Mouse (Mus musculus): ENCODE measurements around the gene Zcwpw1. TPM values are rescaled to one million over a fixed set of nuclear protein-coding genes. Genes with fewer than 3 reads are reported as not detected.

Zcwpw1 gene
- polyA plus RNA-seq, 1 experiment from 2014 or later = 27.4 TPM

DNA sequence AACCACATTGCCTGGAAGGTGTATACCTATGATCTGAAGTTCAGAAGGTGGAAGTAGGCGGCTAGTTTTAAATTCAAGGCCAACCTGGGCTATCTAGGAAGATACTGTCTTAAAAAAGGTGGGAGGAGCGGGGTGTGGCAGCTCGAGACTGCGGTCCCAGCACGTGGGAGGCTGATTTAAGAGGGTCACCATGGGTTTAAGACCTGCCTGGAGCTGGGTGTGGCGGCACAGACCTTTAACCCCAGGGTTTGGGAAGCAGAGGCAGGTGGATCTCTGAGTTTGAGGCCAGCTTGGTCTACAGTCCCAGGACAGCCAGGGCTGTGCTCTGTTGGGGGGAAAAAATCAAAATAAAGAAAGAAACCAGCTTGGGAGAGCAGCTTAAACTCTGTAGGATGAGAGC, 35.6 kb upstream of the Zcwpw1 start:
- peaks cover 49% of the 10 kb centered on the region for H3K36me3 ChIP-seq (ENCODE audit: control insufficient read depth, insufficient read depth, low read length)
- no peak overlapping the region for H3K4me2 ChIP-seq (replicated peaks; ENCODE audit: low read depth, low read length)
- peaks cover 27% of the 10 kb centered on the region for H3K4me1 ChIP-seq (ENCODE audit: control insufficient read depth, insufficient read depth, low read length)
- H3K27me3 ChIP-seq (ENCODE audit: control insufficient read depth, insufficient read depth, low read length) = no peaks in the 10 kb centered on the region
- no peak overlapping the region for H3K4me3 ChIP-seq (ENCODE audit: low read length)
- no peak overlapping the region for H3K9ac ChIP-seq (ENCODE audit: low read depth, low read length)
- H3K27ac ChIP-seq (ENCODE audit: low read depth, low read length) = no peak overlapping the region
- 90% methylated on average over 6 of the region's 6 CpGs for WGBS
- H3K9me3 ChIP-seq (ENCODE audit: control insufficient read depth, low read length) = no peaks in the 10 kb centered on the region
- ATAC-seq (ENCODE audit: low FRiP score, low TSS enrichment) = no peak

DNA sequence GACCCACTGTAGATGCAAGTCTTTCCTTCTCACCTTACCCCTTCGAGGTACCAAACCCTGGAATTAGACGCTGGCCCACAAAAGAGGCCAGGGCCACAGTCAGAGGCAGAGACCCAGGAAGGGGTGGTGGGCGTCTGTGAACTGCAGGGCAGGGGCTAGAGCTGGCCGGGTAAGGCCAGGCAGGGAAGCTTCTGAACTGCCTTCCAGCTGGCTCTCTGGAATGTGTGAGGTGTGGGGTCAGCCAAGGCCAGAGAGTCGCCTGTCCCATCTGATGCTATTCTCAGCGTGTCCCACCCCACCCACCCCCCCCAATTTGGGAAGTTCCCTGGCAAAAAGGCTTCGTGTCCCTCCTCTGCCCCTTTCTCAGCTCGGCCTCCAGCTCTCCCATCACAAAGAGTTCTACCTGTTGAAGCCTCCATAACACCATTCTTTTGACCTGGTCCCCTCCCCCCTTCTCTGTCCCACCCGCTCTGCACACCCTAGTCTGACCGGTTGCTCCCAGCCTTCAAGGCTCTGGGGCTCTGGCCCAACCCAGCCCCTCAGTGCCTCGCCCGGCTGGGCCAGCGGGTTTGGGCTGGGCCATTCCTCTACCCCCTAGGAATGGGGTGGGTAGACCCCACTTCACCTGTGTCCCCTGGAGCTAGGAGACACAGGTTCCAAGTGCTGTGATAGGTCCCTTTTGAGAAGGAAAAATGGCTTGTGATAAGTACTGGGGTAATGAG, 34.3 kb upstream of the Zcwpw1 start:
- H3K9me3 ChIP-seq (ENCODE audit: control insufficient read depth, low read length) = no peaks in the 10 kb centered on the region
- no peak overlapping the region for H3K4me2 ChIP-seq (replicated peaks; ENCODE audit: low read depth, low read length)
- H3K4me3 ChIP-seq (ENCODE audit: low read length) = no peak overlapping the region
- no peak for ATAC-seq (ENCODE audit: low FRiP score, low TSS enrichment)
- no peak overlapping the region for H3K9ac ChIP-seq (ENCODE audit: low read depth, low read length)
- H3K4me1 ChIP-seq (ENCODE audit: control insufficient read depth, insufficient read depth, low read length) = peaks cover 17% of the 10 kb centered on the region
- H3K27me3 ChIP-seq (ENCODE audit: control insufficient read depth, insufficient read depth, low read length) = no peaks in the 10 kb centered on the region
- no peak overlapping the region for H3K27ac ChIP-seq (ENCODE audit: low read depth, low read length)
- WGBS = 70% methylated on average over 12 of the region's 13 CpGs
- peaks cover 57% of the 10 kb centered on the region for H3K36me3 ChIP-seq (ENCODE audit: control insufficient read depth, insufficient read depth, low read length)

DNA sequence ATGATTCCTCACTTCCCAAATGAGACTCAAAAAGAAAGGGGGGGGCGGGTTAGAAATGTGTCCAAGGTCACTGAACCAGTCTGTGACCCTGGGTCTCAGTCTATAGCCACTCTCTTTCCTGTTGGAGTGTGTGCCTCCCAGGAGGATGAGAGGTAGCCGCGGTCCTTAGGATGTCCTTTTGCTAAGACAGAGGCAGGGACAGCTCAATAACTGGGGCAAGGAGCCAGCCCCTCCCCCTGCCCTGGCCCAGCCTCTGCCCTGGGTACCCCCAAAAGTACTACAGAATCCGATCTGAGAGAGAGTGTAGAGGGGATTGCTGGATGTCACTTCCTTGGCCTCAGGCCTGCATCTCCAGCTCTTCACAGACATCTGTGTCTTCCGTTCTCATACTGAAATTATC, 32.2 kb upstream of the Zcwpw1 start:
- Histone ChIP-seq H3K4me1 (ENCODE audit: control insufficient read depth, insufficient read depth, low read length) (0 out of 2 replicates have a peak, but pooled peaks cover 3% of the 10 kb centered on the region), H3K9ac (ENCODE audit: low read depth, low read length) (no peak overlapping the region), H3K4me3 (ENCODE audit: low read length) (no peak overlapping the region), H3K27ac (ENCODE audit: low read depth, low read length) (no peak overlapping the region), H3K9me3 (ENCODE audit: control insufficient read depth, low read length) (no peaks in the 10 kb centered on the region), H3K4me2 (replicated peaks; ENCODE audit: low read depth, low read length) (no peak overlapping the region), H3K27me3 (ENCODE audit: control insufficient read depth, insufficient read depth, low read length) (no peaks in the 10 kb centered on the region), H3K36me3 (ENCODE audit: control insufficient read depth, insufficient read depth, low read length) (peaks cover 69% of the 10 kb centered on the region)
- 90% methylated on average over 5 of the region's 5 CpGs for WGBS
- ATAC-seq (ENCODE audit: low FRiP score, low TSS enrichment) = no peak

GRCm38 (mm10) chr5:137756106-137756505, 31.5 kb upstream of the Zcwpw1 start:
- no peak overlapping the region for H3K4me2 ChIP-seq (replicated peaks; ENCODE audit: low read depth, low read length)
- ATAC-seq (ENCODE audit: low FRiP score, low TSS enrichment) = no peak
- no peak overlapping the region for H3K27ac ChIP-seq (ENCODE audit: low read depth, low read length)
- 0 out of 2 replicates have a peak, but pooled peaks cover 3% of the 10 kb centered on the region for H3K4me1 ChIP-seq (ENCODE audit: control insufficient read depth, insufficient read depth, low read length)
- no peak overlapping the region for H3K4me3 ChIP-seq (ENCODE audit: low read length)
- H3K27me3 ChIP-seq (ENCODE audit: control insufficient read depth, insufficient read depth, low read length) = no peaks in the 10 kb centered on the region
- 74% methylated on average over 3 of the region's 3 CpGs for WGBS
- no peaks in the 10 kb centered on the region for H3K9me3 ChIP-seq (ENCODE audit: control insufficient read depth, low read length)
- peaks cover 63% of the 10 kb centered on the region for H3K36me3 ChIP-seq (ENCODE audit: control insufficient read depth, insufficient read depth, low read length)
- H3K9ac ChIP-seq (ENCODE audit: low read depth, low read length) = no peak overlapping the region

- Histone ChIP-seq H3K27ac (ENCODE audit: low read depth, low read length) (no peak overlapping the region), H3K4me2 (replicated peaks; ENCODE audit: low read depth, low read length) (no peak overlapping the region), H3K36me3 (ENCODE audit: control insufficient read depth, insufficient read depth, low read length) (peaks cover 53% of the 10 kb centered on the region), H3K4me1 (ENCODE audit: control insufficient read depth, insufficient read depth, low read length) (0 out of 2 replicates have a peak, but pooled peaks cover 3% of the 10 kb centered on the region), H3K9ac (ENCODE audit: low read depth, low read length) (no peak overlapping the region), H3K4me3 (ENCODE audit: low read length) (no peak overlapping the region), H3K9me3 (ENCODE audit: control insufficient read depth, low read length) (no peaks in the 10 kb centered on the region), H3K27me3 (ENCODE audit: control insufficient read depth, insufficient read depth, low read length) (no peaks in the 10 kb centered on the region)
- ATAC-seq (ENCODE audit: low FRiP score, low TSS enrichment) = peak; percentile 56; the same call in 1 of the 2 replicates
- WGBS = 47% methylated on average over 10 of the region's 10 CpGs
Measured at GRCm38 (mm10) chr5:137756882-137757661, 30.5 kb upstream of the Zcwpw1 start.

DNA sequence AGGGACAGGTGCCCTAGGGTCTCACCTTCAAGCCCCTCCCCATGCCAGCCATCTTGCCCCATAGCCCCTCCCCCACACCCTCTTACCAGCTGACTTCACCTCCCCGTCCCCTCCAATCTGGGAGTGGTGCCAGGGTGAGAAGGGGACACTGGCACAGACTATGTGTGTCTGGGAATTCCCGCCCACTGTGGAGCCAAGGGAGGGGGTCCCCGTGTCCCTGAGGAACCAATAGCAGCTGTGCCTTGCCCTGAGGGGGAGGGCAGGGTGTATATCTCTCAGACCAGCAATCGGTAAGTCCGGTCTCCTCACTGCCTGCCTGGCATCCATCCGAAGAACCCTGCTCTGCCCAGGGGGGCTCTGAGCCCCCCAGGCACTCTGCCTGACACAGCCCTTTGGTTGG, 29.7 kb upstream of the Zcwpw1 start:
- no peak for ATAC-seq (ENCODE audit: low FRiP score, low TSS enrichment)
- Histone ChIP-seq H3K9ac (ENCODE audit: low read depth, low read length) (no peak overlapping the region), H3K27ac (ENCODE audit: low read depth, low read length) (no peak overlapping the region), H3K4me3 (ENCODE audit: low read length) (no peak overlapping the region), H3K4me1 (ENCODE audit: control insufficient read depth, insufficient read depth, low read length) (0 out of 2 replicates have a peak, but pooled peaks cover 3% of the 10 kb centered on the region), H3K27me3 (ENCODE audit: control insufficient read depth, insufficient read depth, low read length) (no peaks in the 10 kb centered on the region), H3K9me3 (ENCODE audit: control insufficient read depth, low read length) (no peaks in the 10 kb centered on the region), H3K4me2 (replicated peaks; ENCODE audit: low read depth, low read length) (no peak overlapping the region), H3K36me3 (ENCODE audit: control insufficient read depth, insufficient read depth, low read length) (peaks cover 45% of the 10 kb centered on the region)
- WGBS = 90% methylated on average over 6 of the region's 6 CpGs

DNA sequence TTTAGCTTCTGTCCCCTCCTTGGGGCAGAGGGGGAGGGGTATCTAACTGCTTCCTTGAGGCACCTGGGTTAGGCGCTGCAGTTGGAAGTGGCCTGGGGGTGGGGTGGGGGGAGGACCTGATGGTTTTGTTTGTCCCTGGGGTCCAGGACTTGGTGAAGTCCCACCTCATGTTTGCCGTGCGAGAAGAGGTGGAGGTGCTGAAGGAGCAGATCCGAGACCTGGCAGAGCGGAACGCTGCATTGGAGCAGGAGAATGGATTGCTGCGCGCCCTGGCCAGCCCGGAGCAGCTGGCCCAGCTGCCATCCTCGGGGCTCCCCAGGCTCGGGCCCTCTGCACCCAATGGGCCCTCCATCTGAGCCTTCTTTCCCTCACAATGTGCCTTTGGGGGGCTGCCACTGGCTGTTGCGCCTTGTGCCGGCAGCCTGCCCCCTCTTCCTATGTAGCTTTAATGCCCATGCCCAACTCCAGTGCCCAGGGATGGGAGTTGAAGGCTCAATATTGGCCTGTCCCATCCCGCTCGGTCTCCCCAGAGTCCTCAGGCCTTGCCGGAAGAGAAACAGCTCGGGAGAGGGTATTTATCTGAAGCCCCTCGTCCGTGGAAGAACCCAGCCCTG, 28.6 kb upstream of the Zcwpw1 start:
- Histone ChIP-seq H3K4me2 (replicated peaks; ENCODE audit: low read depth, low read length) (no peak overlapping the region), H3K4me1 (ENCODE audit: control insufficient read depth, insufficient read depth, low read length) (0 out of 2 replicates have a peak, but pooled peaks cover 3% of the 10 kb centered on the region), H3K27ac (ENCODE audit: low read depth, low read length) (no peak overlapping the region), H3K4me3 (ENCODE audit: low read length) (no peak overlapping the region), H3K9ac (ENCODE audit: low read depth, low read length) (no peak overlapping the region), H3K27me3 (ENCODE audit: control insufficient read depth, insufficient read depth, low read length) (no peaks in the 10 kb centered on the region), H3K9me3 (ENCODE audit: control insufficient read depth, low read length) (no peaks in the 10 kb centered on the region), H3K36me3 (ENCODE audit: control insufficient read depth, insufficient read depth, low read length) (peaks cover 33% of the 10 kb centered on the region)
- 94% methylated on average over 19 of the region's 19 CpGs for WGBS
- no peak for ATAC-seq (ENCODE audit: low FRiP score, low TSS enrichment)

DNA sequence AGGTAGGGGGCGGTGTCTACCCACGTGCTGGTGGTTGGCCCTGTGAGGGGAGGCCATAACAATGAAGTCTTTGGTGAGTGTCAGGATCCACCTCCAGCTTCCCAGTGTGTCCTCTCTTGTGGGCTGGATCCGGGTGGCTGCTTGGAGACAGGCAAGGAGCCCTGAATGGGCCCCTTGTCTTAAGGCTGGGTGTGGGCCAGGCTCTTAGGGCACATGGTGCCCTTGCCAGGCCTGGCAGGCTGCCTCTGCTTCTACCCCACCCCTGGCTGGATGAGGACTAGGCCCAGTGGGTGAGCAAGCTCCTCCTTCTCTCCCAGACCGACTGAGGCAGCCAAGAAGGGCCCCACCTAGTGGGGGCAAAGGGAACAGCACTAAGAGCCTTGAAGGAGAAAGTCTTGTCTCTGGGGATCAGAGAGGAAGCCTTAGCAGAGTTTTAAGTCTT, 27.6 kb upstream of the Zcwpw1 start:
- peak; percentile 78 for ATAC-seq (ENCODE audit: low FRiP score, low TSS enrichment)
- Histone ChIP-seq H3K4me2 (replicated peaks; ENCODE audit: low read depth, low read length) (no peak overlapping the region), H3K27ac (ENCODE audit: low read depth, low read length) (no peak overlapping the region), H3K4me1 (ENCODE audit: control insufficient read depth, insufficient read depth, low read length) (0 out of 2 replicates have a peak, but pooled peaks cover 3% of the 10 kb centered on the region), H3K27me3 (ENCODE audit: control insufficient read depth, insufficient read depth, low read length) (no peaks in the 10 kb centered on the region), H3K4me3 (ENCODE audit: low read length) (no peak overlapping the region), H3K36me3 (ENCODE audit: control insufficient read depth, insufficient read depth, low read length) (peaks cover 31% of the 10 kb centered on the region), H3K9ac (ENCODE audit: low read depth, low read length) (0 out of 2 replicates have a peak overlapping the region, but pooled peaks have one; percentile 8), H3K9me3 (ENCODE audit: control insufficient read depth, low read length) (no peaks in the 10 kb centered on the region)
- WGBS = 42% methylated on average over 4 of the region's 4 CpGs
